Mouse (Mus musculus): ENCODE data around the gene Uhmk1. TPM values are rescaled to one million over a fixed set of nuclear protein-coding genes. Genes with fewer than 3 reads are reported as not detected.

Uhmk1 gene
- total and polyA plus RNA-seq, 2 experiments: 7.5 to 25.4 TPM

DNA sequence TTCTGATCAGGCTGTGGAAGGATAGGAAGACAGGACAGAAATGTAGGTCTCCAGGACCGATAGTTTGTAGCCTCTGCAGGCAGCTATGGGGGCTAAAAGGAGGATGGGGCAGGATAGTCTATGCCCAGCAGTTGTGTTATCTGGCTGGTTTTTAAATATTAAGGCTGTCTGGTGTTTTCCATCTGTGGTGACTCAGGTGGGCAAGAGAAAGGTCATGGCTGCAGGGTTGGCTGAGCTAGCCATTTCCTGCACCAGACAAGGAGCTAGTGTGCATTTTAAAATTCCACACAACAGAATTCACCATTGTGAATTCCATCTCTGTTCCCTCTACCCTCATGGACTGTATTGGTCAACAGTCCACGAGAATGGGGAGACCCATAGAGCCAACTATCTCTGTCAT is 8.1 kb upstream of the Uhmk1 start:
- no peak for TF ChIP-seq CTCF (IDR thresholded peaks at IDR 0.05; ENCODE audit: low read depth, low read length)
- no peak for TF ChIP-seq POLR2A (IDR thresholded peaks at IDR 0.05; ENCODE audit: extremely low read depth, insufficient read depth, low read length)
- no peaks in the 10 kb centered on the region for H3K36me3 ChIP-seq (ENCODE audit: control insufficient read depth, insufficient read depth, low read length)
- 79% methylated on average over 2 of the region's 2 CpGs for WGBS

GRCm38 (mm10) chr1:170220351-170220750 is 5.2 kb upstream of the Uhmk1 start:
- DNase-seq (ENCODE audit: extremely low read depth, low read depth, low spot score): peak; percentile 85
- H3K4me1 ChIP-seq (ENCODE audit: control insufficient read depth, insufficient read depth, low read length): no peaks in the 10 kb centered on the region; the same call in 1 of the 2 replicates
- no peaks in the 10 kb centered on the region for H3K79me2 ChIP-seq (ENCODE audit: control insufficient read depth, insufficient read depth, low read length)
- no peak overlapping the region for H3K9ac ChIP-seq (ENCODE audit: low read depth, low read length)
- no peak overlapping the region for H3K4me3 ChIP-seq (ENCODE audit: insufficient read depth, low read depth, low read length)
- H3K36me3 ChIP-seq (ENCODE audit: control insufficient read depth, insufficient read depth, low read length): no peaks in the 10 kb centered on the region
- no peak overlapping the region for H3K27ac ChIP-seq (replicated peaks; ENCODE audit: insufficient read depth, low read depth, low read length)
- H3K27me3 ChIP-seq (ENCODE audit: control insufficient read depth, insufficient read depth, low read length): no peaks in the 10 kb centered on the region
- TF ChIP-seq POLR2A (IDR thresholded peaks at IDR 0.05; ENCODE audit: extremely low read depth, insufficient read depth, low read length): no peak
- TF ChIP-seq CTCF (IDR thresholded peaks at IDR 0.05; ENCODE audit: low read depth, low read length): no peak

More for the DNA sequence above, 8.1 kb upstream of the Uhmk1 start:
- Histone ChIP-seq H3K27ac (replicated peaks; ENCODE audit: insufficient read depth, low read depth, low read length) (no peak overlapping the region), H3K4me3 (ENCODE audit: insufficient read depth, low read depth, low read length) (no peak overlapping the region), H3K9ac (ENCODE audit: low read depth, low read length) (no peak overlapping the region), H3K4me1 (ENCODE audit: control insufficient read depth, insufficient read depth, low read length) (no peaks in the 10 kb centered on the region; the same call in 1 of the 2 replicates), H3K27me3 (ENCODE audit: control insufficient read depth, insufficient read depth, low read length) (no peaks in the 10 kb centered on the region), H3K79me2 (ENCODE audit: control insufficient read depth, insufficient read depth, low read length) (no peaks in the 10 kb centered on the region)
- no peak for DNase-seq (ENCODE audit: extremely low read depth, low read depth, low spot score)

GRCm38 (mm10) chr1:170218091-170218884 is 3.1 kb upstream of the Uhmk1 start:
- no peaks in the 10 kb centered on the region for H3K36me3 ChIP-seq (ENCODE audit: control insufficient read depth, insufficient read depth, low read length)
- no peak for TF ChIP-seq CTCF (IDR thresholded peaks at IDR 0.05; ENCODE audit: low read depth, low read length)
- TF ChIP-seq POLR2A (IDR thresholded peaks at IDR 0.05; ENCODE audit: extremely low read depth, insufficient read depth, low read length): no peak
- no peaks in the 10 kb centered on the region; the same call in 1 of the 2 replicates for H3K79me2 ChIP-seq (ENCODE audit: control insufficient read depth, insufficient read depth, low read length)
- 80% methylated on average over 6 of the region's 6 CpGs for WGBS
- no peaks in the 10 kb centered on the region for H3K27me3 ChIP-seq (ENCODE audit: control insufficient read depth, insufficient read depth, low read length)
- DNase-seq (ENCODE audit: extremely low read depth, low read depth, low spot score): peak; percentile 37
- no peak overlapping the region for H3K27ac ChIP-seq (replicated peaks; ENCODE audit: insufficient read depth, low read depth, low read length)
- peaks cover 2% of the 10 kb centered on the region for H3K4me1 ChIP-seq (ENCODE audit: control insufficient read depth, insufficient read depth, low read length)
- no peak overlapping the region for H3K4me3 ChIP-seq (ENCODE audit: insufficient read depth, low read depth, low read length)
- no peak overlapping the region for H3K9ac ChIP-seq (ENCODE audit: low read depth, low read length)

DNA sequence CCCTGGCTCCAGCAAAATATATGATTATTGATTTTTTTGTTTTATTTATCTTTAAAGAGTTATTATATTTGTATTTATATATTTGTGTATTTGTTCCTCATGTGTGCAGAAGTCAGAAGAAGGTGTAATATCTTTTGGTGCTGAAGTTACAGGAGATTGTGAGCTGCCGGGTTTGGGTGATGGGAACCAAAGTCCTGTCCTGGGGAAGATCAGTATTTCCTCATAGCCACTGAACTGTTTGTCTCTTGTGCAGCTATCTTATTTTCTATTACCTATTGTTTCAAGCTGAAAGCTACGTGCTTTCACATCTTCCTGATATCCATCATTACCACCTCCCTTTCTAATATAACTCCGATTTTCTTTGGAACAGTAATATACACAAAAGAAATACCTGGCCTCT is 393 bp upstream of the Uhmk1 start:
- 70% methylated on average over 3 of the region's 3 CpGs for WGBS
- TF ChIP-seq CTCF (IDR thresholded peaks at IDR 0.05; ENCODE audit: low read depth, low read length): no peak
- no peak for TF ChIP-seq POLR2A (IDR thresholded peaks at IDR 0.05; ENCODE audit: extremely low read depth, insufficient read depth, low read length)
- H3K36me3 ChIP-seq (ENCODE audit: control insufficient read depth, insufficient read depth, low read length): peaks cover 9% of the 10 kb centered on the region
- peaks cover 6% of the 10 kb centered on the region; the same call in 1 of the 2 replicates for H3K79me2 ChIP-seq (ENCODE audit: control insufficient read depth, insufficient read depth, low read length)
- H3K27me3 ChIP-seq (ENCODE audit: control insufficient read depth, insufficient read depth, low read length): no peaks in the 10 kb centered on the region
- peaks cover 2% of the 10 kb centered on the region for H3K4me1 ChIP-seq (ENCODE audit: control insufficient read depth, insufficient read depth, low read length)
- DNase-seq (ENCODE audit: extremely low read depth, low read depth, low spot score): no peak
- H3K4me3 ChIP-seq (ENCODE audit: insufficient read depth, low read depth, low read length): no peak overlapping the region; the same call in none of the 2 replicates
- no peak overlapping the region for H3K9ac ChIP-seq (ENCODE audit: low read depth, low read length)
- no peak overlapping the region for H3K27ac ChIP-seq (replicated peaks; ENCODE audit: insufficient read depth, low read depth, low read length)

DNA sequence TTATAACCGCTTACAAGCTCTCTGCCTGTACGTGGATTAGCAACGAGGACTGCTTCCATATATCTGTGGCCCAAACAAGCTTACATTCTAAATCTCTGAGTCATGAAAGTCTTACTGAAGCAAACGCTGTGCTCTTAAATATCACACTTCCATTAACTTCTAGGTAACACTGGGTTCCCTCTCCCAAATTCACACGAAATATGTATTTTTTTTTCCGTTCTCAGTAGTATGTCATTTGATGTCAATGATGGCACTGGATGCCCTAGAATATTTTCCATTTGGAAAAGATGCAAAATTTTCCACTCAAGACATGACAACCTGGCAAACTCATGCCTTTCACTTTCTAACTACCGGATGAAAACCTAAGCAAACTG is 827 bp downstream of the Uhmk1 start:
- peaks cover 2% of the 10 kb centered on the region for H3K4me1 ChIP-seq (ENCODE audit: control insufficient read depth, insufficient read depth, low read length)
- DNase-seq (ENCODE audit: extremely low read depth, low read depth, low spot score): no peak

More for the DNA sequence above, 827 bp downstream of the Uhmk1 start:
- peak overlapping the region; percentile 93; the same call in 1 of the 2 replicates for H3K9ac ChIP-seq (ENCODE audit: low read depth, low read length)
- H3K27me3 ChIP-seq (ENCODE audit: control insufficient read depth, insufficient read depth, low read length): no peaks in the 10 kb centered on the region
- H3K27ac ChIP-seq (replicated peaks; ENCODE audit: insufficient read depth, low read depth, low read length): no peak overlapping the region
- 17% methylated on average over 7 of the region's 7 CpGs for WGBS
- peaks cover 14% of the 10 kb centered on the region for H3K36me3 ChIP-seq (ENCODE audit: control insufficient read depth, insufficient read depth, low read length)
- TF ChIP-seq POLR2A (IDR thresholded peaks at IDR 0.05; ENCODE audit: extremely low read depth, insufficient read depth, low read length) (no peak), CTCF (IDR thresholded peaks at IDR 0.05; ENCODE audit: low read depth, low read length) (no peak)
- H3K79me2 ChIP-seq (ENCODE audit: control insufficient read depth, insufficient read depth, low read length): peaks cover 7% of the 10 kb centered on the region; the same call in 1 of the 2 replicates
- H3K4me3 ChIP-seq (ENCODE audit: insufficient read depth, low read depth, low read length): peak overlapping the region; percentile 91

All from liver, adult 2 months (tissue).